Mouse (Mus musculus): ENCODE measurements around the gene Bach2. TPM values are rescaled to one million over a fixed set of nuclear protein-coding genes. Genes with fewer than 3 reads are reported as not detected.

Bach2 gene
- total and polyA plus RNA-seq, 2 experiments from 2014 or later = 2.1 to 2.4 TPM

DNA sequence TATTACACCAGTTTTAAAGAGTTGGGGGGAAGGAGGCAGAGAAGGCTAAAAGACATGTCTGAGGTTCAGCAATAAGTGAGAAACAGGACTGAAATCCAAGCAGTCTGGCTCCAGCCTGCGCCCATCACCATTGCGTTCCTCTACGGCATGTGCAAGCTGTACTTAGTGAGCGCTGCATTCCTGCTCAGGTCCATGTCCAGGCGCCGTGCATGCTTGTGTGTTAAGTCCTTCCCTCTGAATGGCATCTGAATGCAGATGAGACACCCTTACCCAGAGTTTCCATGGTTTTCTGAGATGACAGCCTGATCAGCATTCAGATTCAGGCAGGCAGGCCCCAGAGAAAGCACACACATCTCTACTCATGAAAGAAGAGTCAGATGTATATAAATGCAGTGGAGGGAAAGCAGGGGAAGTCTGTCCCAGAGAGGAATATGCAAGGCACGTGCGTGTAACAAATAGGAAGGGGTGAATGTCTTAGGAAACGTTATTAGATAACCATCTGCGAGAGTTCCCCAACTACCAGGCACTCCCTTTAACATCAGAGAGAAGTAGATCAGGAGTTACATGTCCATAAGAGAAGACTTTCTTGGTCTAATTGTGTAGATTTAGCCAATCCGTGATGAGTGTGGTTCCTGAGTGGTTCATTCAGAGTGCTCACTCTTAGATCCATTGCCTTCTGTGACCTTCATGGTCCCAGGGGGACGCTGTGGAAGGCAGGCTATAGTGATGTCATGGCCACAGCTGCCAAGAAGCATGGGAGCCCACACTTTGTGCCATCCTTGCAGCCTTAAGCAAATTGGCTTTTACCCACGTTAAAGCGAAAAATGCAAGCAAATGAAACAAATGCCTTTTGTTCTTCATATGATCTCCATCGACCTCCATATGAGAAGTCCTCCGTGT, 241.4 kb downstream of the Bach2 start:
- Histone ChIP-seq H3K27ac (ENCODE audit: low read depth) (no peak overlapping the region), H3K36me3 (replicated peaks; ENCODE audit: control insufficient read depth, insufficient read depth, low read length) (no peaks in the 10 kb centered on the region), H3K9me3 (replicated peaks; ENCODE audit: control insufficient read depth, low read length) (no peaks in the 10 kb centered on the region), H3K27me3 (ENCODE audit: control insufficient read depth, insufficient read depth, low read length) (no peaks in the 10 kb centered on the region), H3K4me1 (ENCODE audit: control insufficient read depth, insufficient read depth) (no peaks in the 10 kb centered on the region), H3K4me2 (ENCODE audit: low read depth, low read length) (no peak overlapping the region), H3K4me3 (ENCODE audit: low read depth, low read length) (no peak overlapping the region), H3K9ac (replicated peaks; ENCODE audit: low read depth, low read length) (no peak overlapping the region)
- ATAC-seq (ENCODE audit: insufficient read depth, low read depth) (no peak), DNase-seq (ENCODE audit: low spot score) (no peak)
- no peak for TF ChIP-seq CTCF (IDR thresholded peaks at IDR 0.05; ENCODE audit: low read depth)
- TF ChIP-seq EP300 (IDR thresholded peaks at IDR 0.05; ENCODE audit: low read depth) = no peak
- WGBS = 80% methylated on average over 16 of the region's 16 CpGs

DNA sequence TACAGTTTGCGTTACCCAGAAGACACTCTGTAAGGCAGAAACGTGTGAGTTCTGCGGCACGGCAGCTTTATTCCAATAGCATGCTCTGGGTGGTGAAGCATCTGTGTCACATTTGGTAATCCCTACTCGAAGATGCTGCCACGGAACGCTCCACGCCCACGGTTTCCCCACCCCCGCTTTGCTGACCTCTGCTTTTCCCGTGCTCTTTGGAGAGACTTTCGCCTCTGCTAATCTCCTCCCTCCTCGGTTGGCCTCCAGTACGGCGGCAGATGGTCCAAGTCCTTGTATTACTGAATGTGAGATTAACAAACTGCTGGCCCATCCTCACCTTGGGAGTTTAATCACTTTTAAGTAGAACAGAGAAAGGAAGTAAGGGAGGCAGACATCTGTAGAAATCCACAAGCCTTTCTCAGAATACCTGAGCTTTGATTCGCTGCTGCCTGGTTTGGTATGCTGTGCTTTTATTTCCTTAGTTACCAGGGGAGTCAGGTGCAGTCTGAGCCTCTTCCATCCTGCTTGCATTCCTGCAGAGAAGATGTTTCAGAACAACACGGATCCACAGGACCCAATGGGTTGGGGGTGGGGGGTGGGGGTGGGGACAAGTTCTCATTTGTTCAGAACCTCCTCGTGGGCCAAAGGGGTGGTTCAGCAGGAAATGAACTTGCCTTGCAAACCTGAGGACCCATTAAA, 242.9 kb downstream of the Bach2 start:
- 30% methylated on average over 18 of the region's 18 CpGs for WGBS
- H3K9ac ChIP-seq (replicated peaks; ENCODE audit: low read depth, low read length) = no peak overlapping the region
- ATAC-seq (ENCODE audit: insufficient read depth, low read depth) (no peak), DNase-seq (ENCODE audit: low spot score) (no peak)
- no peaks in the 10 kb centered on the region for H3K36me3 ChIP-seq (replicated peaks; ENCODE audit: control insufficient read depth, insufficient read depth, low read length)
- H3K4me1 ChIP-seq (ENCODE audit: control insufficient read depth, insufficient read depth) = peaks cover 4% of the 10 kb centered on the region; the same call in 1 of the 2 replicates
- H3K9me3 ChIP-seq (replicated peaks; ENCODE audit: control insufficient read depth, low read length) = no peaks in the 10 kb centered on the region
- peak overlapping the region; percentile 2; the same call in 1 of the 2 replicates for H3K4me2 ChIP-seq (ENCODE audit: low read depth, low read length)
- H3K4me3 ChIP-seq (ENCODE audit: low read depth, low read length) = no peak overlapping the region
- no peaks in the 10 kb centered on the region for H3K27me3 ChIP-seq (ENCODE audit: control insufficient read depth, insufficient read depth, low read length)
- no peak for TF ChIP-seq EP300 (IDR thresholded peaks at IDR 0.05; ENCODE audit: low read depth)
- no peak for TF ChIP-seq CTCF (IDR thresholded peaks at IDR 0.05; ENCODE audit: low read depth)
- no peak overlapping the region for H3K27ac ChIP-seq (ENCODE audit: low read depth)

GRCm38 (mm10) chr4:32482138-32482537, 243.5 kb downstream of the Bach2 start:
- ATAC-seq (ENCODE audit: insufficient read depth, low read depth) (no peak), DNase-seq (ENCODE audit: low spot score) (no peak)
- Histone ChIP-seq H3K4me3 (ENCODE audit: low read depth, low read length) (no peak overlapping the region), H3K9me3 (replicated peaks; ENCODE audit: control insufficient read depth, low read length) (no peaks in the 10 kb centered on the region), H3K4me1 (ENCODE audit: control insufficient read depth, insufficient read depth) (peaks cover 8% of the 10 kb centered on the region), H3K36me3 (replicated peaks; ENCODE audit: control insufficient read depth, insufficient read depth, low read length) (no peaks in the 10 kb centered on the region), H3K9ac (replicated peaks; ENCODE audit: low read depth, low read length) (no peak overlapping the region), H3K27me3 (ENCODE audit: control insufficient read depth, insufficient read depth, low read length) (no peaks in the 10 kb centered on the region), H3K27ac (ENCODE audit: low read depth) (no peak overlapping the region), H3K4me2 (ENCODE audit: low read depth, low read length) (no peak overlapping the region)
- 86% methylated on average over 8 of the region's 8 CpGs for WGBS
- no peak for TF ChIP-seq EP300 (IDR thresholded peaks at IDR 0.05; ENCODE audit: low read depth)
- TF ChIP-seq CTCF (IDR thresholded peaks at IDR 0.05; ENCODE audit: low read depth) = no peak

DNA sequence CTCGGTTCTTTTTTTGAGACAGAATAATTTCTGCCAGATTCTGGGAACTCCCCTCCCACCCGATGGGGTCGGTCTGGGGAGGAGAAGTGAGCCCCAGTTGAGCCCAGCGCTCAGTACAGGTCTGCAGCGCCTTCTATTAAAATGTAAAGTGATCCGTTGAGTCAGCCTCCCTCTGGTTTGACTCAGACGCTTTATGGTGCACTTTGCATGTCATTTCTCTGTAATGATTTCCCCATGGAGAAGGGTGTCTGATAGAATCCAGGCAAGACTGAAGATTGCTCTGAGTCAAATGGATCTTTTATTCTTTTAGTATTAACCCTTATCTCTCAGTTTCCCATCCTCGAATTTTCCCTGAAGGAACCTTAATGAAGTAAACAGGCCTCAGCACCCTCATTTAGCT, 244.3 kb downstream of the Bach2 start:
- Histone ChIP-seq H3K4me3 (ENCODE audit: low read depth, low read length) (no peak overlapping the region), H3K27ac (ENCODE audit: low read depth) (no peak overlapping the region), H3K27me3 (ENCODE audit: control insufficient read depth, insufficient read depth, low read length) (no peaks in the 10 kb centered on the region), H3K4me1 (ENCODE audit: control insufficient read depth, insufficient read depth) (peaks cover 13% of the 10 kb centered on the region), H3K36me3 (replicated peaks; ENCODE audit: control insufficient read depth, insufficient read depth, low read length) (no peaks in the 10 kb centered on the region), H3K9ac (replicated peaks; ENCODE audit: low read depth, low read length) (no peak overlapping the region), H3K9me3 (replicated peaks; ENCODE audit: control insufficient read depth, low read length) (no peaks in the 10 kb centered on the region), H3K4me2 (ENCODE audit: low read depth, low read length) (no peak overlapping the region)
- 49% methylated on average over 8 of the region's 8 CpGs for WGBS
- no peak for ATAC-seq (ENCODE audit: insufficient read depth, low read depth)
- TF ChIP-seq CTCF (IDR thresholded peaks at IDR 0.05; ENCODE audit: low read depth) (no peak), EP300 (IDR thresholded peaks at IDR 0.05; ENCODE audit: low read depth) (no peak)
- no peak for DNase-seq (ENCODE audit: low spot score)

GRCm38 (mm10) chr4:32485848-32486247, 247.2 kb downstream of the Bach2 start:
- DNase-seq (ENCODE audit: low spot score) = no peak
- Histone ChIP-seq H3K4me3 (ENCODE audit: low read depth, low read length) (no peak overlapping the region), H3K4me1 (ENCODE audit: control insufficient read depth, insufficient read depth) (peaks cover 13% of the 10 kb centered on the region), H3K4me2 (ENCODE audit: low read depth, low read length) (no peak overlapping the region), H3K36me3 (replicated peaks; ENCODE audit: control insufficient read depth, insufficient read depth, low read length) (no peaks in the 10 kb centered on the region), H3K9me3 (replicated peaks; ENCODE audit: control insufficient read depth, low read length) (no peaks in the 10 kb centered on the region), H3K9ac (replicated peaks; ENCODE audit: low read depth, low read length) (no peak overlapping the region), H3K27me3 (ENCODE audit: control insufficient read depth, insufficient read depth, low read length) (no peaks in the 10 kb centered on the region), H3K27ac (ENCODE audit: low read depth) (peak overlapping the region; percentile 65; the same call in 1 of the 2 replicates)
- WGBS = 62% methylated on average over 5 of the region's 5 CpGs
- no peak for ATAC-seq (ENCODE audit: insufficient read depth, low read depth)
- no peak for TF ChIP-seq CTCF (IDR thresholded peaks at IDR 0.05; ENCODE audit: low read depth)

Measured in heart, postnatal 0 days (tissue).